Mouse (Mus musculus) limb, embryonic 11.5 days (tissue): Measurements from ENCODE around the gene Sept1. TPM values are rescaled to one million over a fixed set of nuclear protein-coding genes. Genes with fewer than 3 reads are reported as not detected.
A peak's percentile ranks its signal among the peaks of the same experiment; 100 is the strongest.

Source experiments
- ATAC-seq: fragments of 200-750 bp; cut with Nextera tagmentation; 2 replicates; pipeline ENCODE4 v1.8.0; 2017; ENCODE audit warnings: low read depth; ENCODE audit not compliant: insufficient number of reproducible peaks, low FRiP score, low TSS enrichment
- DNase-seq: peaks from one replicate; pipeline ENCODE4 v3.0.0-alpha.2; 2015; ENCODE audit warnings: low spot score
- H3K27ac ChIP-seq: fragments of 300-500 bp; sonication (generic); replicated peaks from 2 replicates; pipeline ENCODE4 v1.5.1; 2014; ENCODE audit warnings: low read depth, mild to moderate bottlenecking, low read length
- H3K27me3 ChIP-seq: fragments of 300-500 bp; sonication (generic); 2 replicates; pipeline ENCODE4 v1.6.1; 2014; ENCODE audit warnings: mild to moderate bottlenecking, low read length, mixed read lengths; ENCODE audit not compliant: control insufficient read depth, insufficient read depth
- H3K36me3 ChIP-seq: fragments of 300-500 bp; sonication (generic); 2 replicates; pipeline ENCODE4 v1.6.1; 2014; ENCODE audit warnings: mild to moderate bottlenecking, low read length, moderate library complexity, mixed read lengths; ENCODE audit not compliant: control insufficient read depth, insufficient read depth
- H3K4me1 ChIP-seq: fragments of 300-500 bp; sonication (generic); 2 replicates; pipeline ENCODE4 v1.6.1; 2014; ENCODE audit warnings: low read length, mixed read lengths; ENCODE audit not compliant: control insufficient read depth, insufficient read depth
- H3K4me2 ChIP-seq: fragments of 300-500 bp; sonication (generic); 2 replicates; pipeline ENCODE4 v1.6.1; 2014; ENCODE audit warnings: low read depth, mild to moderate bottlenecking, moderate library complexity; ENCODE audit not compliant: severe bottlenecking
- H3K4me3 ChIP-seq: fragments of 300-500 bp; sonication (generic); 2 replicates; pipeline ENCODE4 v1.5.1; 2014; ENCODE audit warnings: low read depth, low read length
- H3K9ac ChIP-seq: fragments of 300-500 bp; sonication (generic); 2 replicates; pipeline ENCODE4 v1.6.1; 2014; ENCODE audit warnings: mild to moderate bottlenecking, low read length
- H3K9me3 ChIP-seq: fragments of 300-500 bp; sonication (generic); 2 replicates; pipeline ENCODE4 v1.6.1; 2016; ENCODE audit warnings: low read length; ENCODE audit not compliant: control insufficient read depth
- WGBS: fragments of 180-500 bp; shearing (Covaris S2); extraction: QIAGEN DNeasy Blood & Tissue Kit; methylation state at CpG from one replicate; pipeline ENCODE4 v1.1.7; 2014; 5-methylcytosine and 5-hydroxymethylcytosine counted together
- polyA plus RNA-seq: library from polyadenylated mRNA; unstranded; fragments of >200 nt; fragmentation: Nextera tagmentation; extraction: Ambion mirVana; gene quantifications from 2 replicates; pipeline ENCODE4 v1.2.1, GENCODE M21; 2014

The Sept1 gene
- polyA plus RNA-seq, 1 experiment from 2014 or later: 23.1 TPM

GRCm38 (mm10) chr7:127273118-127273923 is 40.4 kb upstream of the Sept1 start:
- Histone ChIP-seq H3K9ac (peak overlapping the region; percentile 96), H3K4me1 (no peaks in the 10 kb centered on the region), H3K27me3 (no peaks in the 10 kb centered on the region), H3K36me3 (peaks cover 12% of the 10 kb centered on the region; the same call in 1 of the 2 replicates), H3K27ac (peak overlapping the region; percentile 81), H3K9me3 (no peaks in the 10 kb centered on the region; the same call in 1 of the 2 replicates), H3K4me2 (peak overlapping the region; percentile 91), H3K4me3 (peak overlapping the region; percentile 84)
- peak; percentile 58 for DNase-seq
- WGBS: 18% methylated on average over 49 of the region's 50 CpGs
- peak; percentile 61 for ATAC-seq

- DNase-seq (no peak), ATAC-seq (no peak)
- Histone ChIP-seq H3K4me3 (no peak overlapping the region; the same call in 1 of the 2 replicates), H3K9ac (no peak overlapping the region), H3K4me2 (peak overlapping the region; percentile 91; the same call in 1 of the 2 replicates), H3K9me3 (no peaks in the 10 kb centered on the region; the same call in 1 of the 2 replicates), H3K4me1 (no peaks in the 10 kb centered on the region), H3K27me3 (no peaks in the 10 kb centered on the region), H3K36me3 (peaks cover 12% of the 10 kb centered on the region; the same call in 1 of the 2 replicates), H3K27ac (no peak overlapping the region)
- 96% methylated on average over 15 of the region's 15 CpGs for WGBS
These were observed 39.6 kb upstream of the Sept1 start for GRCm38 (mm10) chr7:127272566-127272965.

- Histone ChIP-seq H3K9ac (no peak overlapping the region), H3K27ac (no peak overlapping the region), H3K4me1 (no peaks in the 10 kb centered on the region), H3K4me3 (no peak overlapping the region), H3K27me3 (no peaks in the 10 kb centered on the region), H3K4me2 (no peak overlapping the region), H3K36me3 (peaks cover 12% of the 10 kb centered on the region; the same call in 1 of the 2 replicates), H3K9me3 (no peaks in the 10 kb centered on the region; the same call in 1 of the 2 replicates)
- ATAC-seq: no peak
- 94% methylated on average over 4 of the region's 4 CpGs for WGBS
- DNase-seq: no peak
These were observed 38.2 kb upstream of the Sept1 start for GRCm38 (mm10) chr7:127271093-127271492.

- Histone ChIP-seq H3K4me2 (no peak overlapping the region), H3K9me3 (no peaks in the 10 kb centered on the region; the same call in 1 of the 2 replicates), H3K36me3 (peaks cover 12% of the 10 kb centered on the region; the same call in 1 of the 2 replicates), H3K4me1 (no peaks in the 10 kb centered on the region), H3K9ac (no peak overlapping the region), H3K27ac (no peak overlapping the region), H3K27me3 (no peaks in the 10 kb centered on the region), H3K4me3 (no peak overlapping the region)
- no peak for DNase-seq
- WGBS: 96% methylated on average over 5 of the region's 5 CpGs
- ATAC-seq: no peak
These were observed 37.7 kb upstream of the Sept1 start for GRCm38 (mm10) chr7:127270666-127271065.

- 96% methylated on average over 2 of the region's 2 CpGs for WGBS
- peaks cover 12% of the 10 kb centered on the region; the same call in 1 of the 2 replicates for H3K36me3 ChIP-seq
- DNase-seq (no peak), ATAC-seq (no peak)
- H3K4me1 ChIP-seq: no peaks in the 10 kb centered on the region
- H3K4me2 ChIP-seq: no peak overlapping the region
- no peak overlapping the region for H3K9ac ChIP-seq
- H3K4me3 ChIP-seq: no peak overlapping the region
- H3K27me3 ChIP-seq: no peaks in the 10 kb centered on the region
- H3K27ac ChIP-seq: no peak overlapping the region
- H3K9me3 ChIP-seq: no peaks in the 10 kb centered on the region; the same call in 1 of the 2 replicates
These were observed 37.3 kb upstream of the Sept1 start for GRCm38 (mm10) chr7:127270256-127270655.

GRCm38 (mm10) chr7:127263526-127263925 is 30.6 kb upstream of the Sept1 start:
- Histone ChIP-seq H3K4me2 (no peak overlapping the region), H3K4me1 (peaks cover 4% of the 10 kb centered on the region; the same call in 1 of the 2 replicates), H3K27me3 (no peaks in the 10 kb centered on the region), H3K4me3 (no peak overlapping the region), H3K27ac (no peak overlapping the region), H3K9me3 (no peaks in the 10 kb centered on the region; the same call in 1 of the 2 replicates), H3K9ac (no peak overlapping the region), H3K36me3 (peaks cover 3% of the 10 kb centered on the region; the same call in 1 of the 2 replicates)
- no peak for ATAC-seq
- DNase-seq: no peak
- WGBS: 98% methylated on average over 3 of the region's 3 CpGs

GRCm38 (mm10) chr7:127262218-127262961 is 29.5 kb upstream of the Sept1 start:
- no peak overlapping the region for H3K4me3 ChIP-seq
- 84% methylated on average over 10 of the region's 10 CpGs for WGBS
- H3K9me3 ChIP-seq: no peaks in the 10 kb centered on the region
- H3K36me3 ChIP-seq: peaks cover 4% of the 10 kb centered on the region; the same call in 1 of the 2 replicates
- H3K9ac ChIP-seq: no peak overlapping the region
- no peak for DNase-seq
- peaks cover 4% of the 10 kb centered on the region; the same call in 1 of the 2 replicates for H3K4me1 ChIP-seq
- H3K4me2 ChIP-seq: no peak overlapping the region
- no peaks in the 10 kb centered on the region for H3K27me3 ChIP-seq
- no peak overlapping the region for H3K27ac ChIP-seq
- ATAC-seq: no peak
